Mouse (Mus musculus) gastrocnemius, adult 8-10 months (tissue): ENCODE results near the gene Ptpra. TPM values are rescaled to one million over a fixed set of nuclear protein-coding genes. Genes with fewer than 3 reads are reported as not detected.

ENCODE experiments used
- DNase-seq, 2 experiments: peaks; one replicate each; pipeline ENCODE4 v3.0.0; 2022; ENCODE audit warnings: low spot score in 2 of 2
- total RNA-seq, 4 experiments: library from RNA; stranded (reverse); gene quantifications; 2 replicates each; pipeline ENCODE4 v1.2.4; 2022

Ptpra gene
- total RNA-seq, 4 experiments from 2014 or later = 12.2 to 18.8 (median 14.5) TPM

DNA sequence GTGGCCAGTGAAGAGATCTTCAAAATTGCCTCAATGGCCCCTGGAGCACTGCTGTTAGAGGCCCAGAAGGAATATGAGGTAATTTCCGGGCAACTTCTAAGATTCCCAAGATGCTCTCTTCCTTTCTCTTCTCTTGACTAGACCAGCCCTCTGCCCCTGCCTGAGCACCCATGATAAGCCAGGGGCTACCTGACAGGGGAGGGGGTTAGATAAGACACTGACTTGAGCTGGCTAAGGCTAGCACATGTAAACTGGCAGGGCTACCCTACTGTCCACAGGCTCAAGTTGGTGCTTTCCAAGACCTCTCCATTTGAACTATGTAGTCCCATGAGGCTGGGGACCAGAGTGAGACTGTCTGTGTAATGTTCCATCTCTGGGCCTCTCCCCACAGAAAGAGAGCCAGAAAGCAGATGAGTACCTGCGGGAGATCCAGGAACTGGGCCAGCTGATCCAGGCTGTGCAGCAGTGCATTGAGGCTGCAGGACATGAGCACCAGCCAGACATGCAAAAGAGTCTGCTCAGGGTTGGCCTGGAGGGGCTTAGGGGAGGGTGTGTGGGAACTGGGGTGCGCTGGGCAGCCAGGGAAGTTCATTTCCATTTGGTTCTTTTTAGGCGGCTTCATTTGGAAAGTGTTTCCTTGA lies 10.1 kb upstream of the Ptpra start:
- DNase-seq = no peak

- DNase-seq = no peak
These were observed 7.9 kb upstream of the Ptpra start for GRCm38 (mm10) chr2:130442162-130442561.

- no peak for DNase-seq
These were observed 1.6 kb upstream of the Ptpra start for GRCm38 (mm10) chr2:130448449-130448848.

DNA sequence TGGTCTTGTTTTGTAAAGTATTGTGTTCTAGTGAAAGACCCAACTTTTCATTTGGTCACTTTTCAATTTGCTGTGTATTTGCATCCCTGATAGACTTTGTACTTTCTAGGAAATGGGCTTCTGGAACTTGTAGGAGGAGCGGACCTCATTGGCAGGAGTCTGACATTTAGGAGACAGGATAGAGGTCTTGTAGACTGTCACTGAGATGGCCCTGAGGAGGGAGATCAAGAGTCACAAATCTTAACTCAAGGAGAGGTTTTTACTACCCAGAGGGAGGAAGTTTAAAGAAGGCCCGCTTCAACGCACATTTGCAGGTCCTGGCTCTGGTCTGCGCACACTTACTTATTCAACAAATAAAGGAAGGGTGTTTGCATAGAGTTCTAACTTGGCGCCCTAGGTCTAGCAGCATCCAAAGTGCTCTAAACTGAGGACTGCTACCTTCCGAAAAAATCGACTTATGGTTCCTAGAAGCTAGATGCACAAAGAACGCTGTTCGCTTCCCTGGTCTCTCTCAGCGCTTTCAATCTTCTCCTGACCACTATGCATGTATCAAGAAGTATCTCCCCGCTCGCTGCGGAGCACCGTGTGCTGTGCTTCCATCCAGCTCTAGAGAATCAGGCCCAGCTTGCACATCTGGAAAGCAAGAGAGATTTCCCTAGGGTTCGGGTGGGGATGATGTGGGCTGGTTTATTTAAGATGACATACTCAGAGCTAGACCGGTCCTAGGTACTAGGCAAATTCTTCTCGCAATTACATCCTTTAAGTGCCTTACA lies 871 bp upstream of the Ptpra start:
- no peak for DNase-seq

DNA sequence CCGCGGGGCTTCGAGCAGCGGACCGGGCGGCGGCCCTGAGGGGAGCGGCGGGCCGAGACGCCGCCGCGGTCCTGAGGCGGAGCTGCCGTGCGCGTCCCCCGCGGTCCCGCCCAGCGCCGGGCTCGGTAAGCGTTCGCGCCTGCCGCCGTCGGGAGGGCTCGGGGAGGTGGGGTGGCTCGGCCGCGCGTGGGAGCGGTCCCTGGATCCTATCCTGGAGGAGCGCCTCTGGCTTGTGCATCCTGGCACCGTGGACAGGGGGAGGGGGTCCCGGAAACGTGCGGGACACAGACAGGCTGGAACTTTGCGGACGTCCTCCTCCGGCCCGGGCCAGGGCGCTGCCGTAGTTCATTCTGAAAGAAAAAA lies 337 bp downstream of the Ptpra start:
- DNase-seq = peak; percentile 44 to 56

GRCm38 (mm10) chr2:130451086-130451726 lies 1.1 kb downstream of the Ptpra start:
- no peak for DNase-seq

DNA sequence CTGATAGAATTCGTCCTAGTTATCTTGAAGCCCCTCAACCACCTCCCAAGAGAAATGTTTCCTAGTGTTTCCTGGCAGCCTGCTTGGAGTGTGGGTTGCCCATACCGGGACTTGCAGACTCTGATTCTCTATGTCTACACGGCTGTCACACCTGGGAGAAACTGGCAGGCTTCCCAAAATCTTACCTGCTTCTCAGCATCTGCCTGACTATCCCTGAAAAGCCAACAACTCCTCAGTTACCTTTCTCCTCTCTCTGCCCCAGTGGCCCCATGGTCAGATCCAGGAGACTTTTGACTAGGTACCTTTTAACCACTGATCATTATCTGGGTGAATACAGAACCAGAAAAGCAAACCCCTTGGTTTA lies 1.6 kb downstream of the Ptpra start:
- DNase-seq = no peak

GRCm38 (mm10) chr2:130452266-130452665 lies 2.2 kb downstream of the Ptpra start:
- DNase-seq = no peak

- no peak for DNase-seq
These were observed 3.3 kb downstream of the Ptpra start for GRCm38 (mm10) chr2:130453421-130453820.

DNA sequence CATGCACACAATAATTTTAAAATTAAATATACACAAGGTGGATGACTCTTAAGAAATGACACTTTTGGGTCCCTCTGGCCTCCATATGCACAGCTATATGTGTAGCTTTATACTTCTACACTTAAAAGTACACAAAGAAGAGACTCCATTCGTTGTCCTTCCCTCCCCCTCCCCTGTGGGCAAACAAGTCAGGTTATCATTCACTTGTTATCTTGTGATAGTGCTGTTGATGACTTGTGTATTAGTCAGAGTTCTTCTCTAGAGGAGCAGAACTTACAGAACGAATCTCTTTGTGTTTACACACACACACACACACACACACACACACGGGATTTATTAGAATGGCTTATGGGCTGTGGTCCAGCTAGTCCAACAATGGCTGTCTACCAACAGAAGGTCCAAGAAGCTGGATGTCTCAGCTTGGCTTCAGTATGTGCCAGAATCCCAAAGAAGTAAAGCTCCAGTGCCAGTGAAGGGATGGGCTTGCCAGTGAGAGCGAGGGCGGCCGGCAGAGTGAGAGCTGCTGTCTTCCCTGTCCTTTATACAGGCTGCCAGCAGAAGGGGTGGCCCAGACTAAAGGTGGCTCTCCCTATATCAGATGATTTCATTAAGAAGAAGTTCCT lies 4.8 kb downstream of the Ptpra start:
- no peak for DNase-seq

GRCm38 (mm10) chr2:130457871-130458270 lies 7.8 kb downstream of the Ptpra start:
- DNase-seq = no peak

- DNase-seq = no peak
These were observed 9.5 kb downstream of the Ptpra start for GRCm38 (mm10) chr2:130459576-130459975.

DNA sequence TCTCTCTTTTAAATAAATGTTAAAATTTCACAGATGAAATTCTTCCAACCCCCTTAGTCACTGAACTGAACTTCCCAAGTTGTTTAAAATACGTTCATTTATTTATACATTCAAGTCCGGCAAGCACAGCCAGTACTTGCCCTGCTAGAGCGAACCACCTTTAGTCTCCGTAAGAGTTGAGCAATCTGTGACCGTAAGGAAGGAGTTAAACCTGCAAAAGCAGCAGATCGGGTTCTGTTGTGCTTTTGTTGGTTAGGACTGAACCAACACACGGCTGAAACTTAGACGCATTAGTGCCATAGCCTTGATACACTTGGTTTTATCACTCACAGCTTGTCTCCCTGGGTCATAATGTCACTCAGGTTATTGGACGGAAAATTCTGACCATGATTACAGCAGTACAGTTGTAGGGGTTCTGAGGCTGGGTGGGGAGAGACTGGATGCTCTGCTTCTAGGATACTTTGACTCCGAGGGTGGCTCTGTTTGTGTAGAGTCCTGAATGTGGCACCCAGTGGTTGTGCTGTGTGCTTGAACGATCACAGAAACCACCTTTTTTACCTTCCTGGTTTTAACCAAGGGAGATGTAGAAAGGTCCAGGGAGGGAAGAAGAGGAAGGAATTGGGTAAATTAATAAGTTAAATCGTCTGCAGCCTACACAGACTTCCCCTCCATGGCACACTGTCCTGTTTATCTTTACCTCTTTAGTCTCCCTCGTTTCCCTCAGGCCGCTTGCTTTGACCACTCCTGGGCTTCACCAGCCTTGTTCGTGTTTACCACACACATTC lies 11.4 kb downstream of the Ptpra start:
- no peak for DNase-seq

DNA sequence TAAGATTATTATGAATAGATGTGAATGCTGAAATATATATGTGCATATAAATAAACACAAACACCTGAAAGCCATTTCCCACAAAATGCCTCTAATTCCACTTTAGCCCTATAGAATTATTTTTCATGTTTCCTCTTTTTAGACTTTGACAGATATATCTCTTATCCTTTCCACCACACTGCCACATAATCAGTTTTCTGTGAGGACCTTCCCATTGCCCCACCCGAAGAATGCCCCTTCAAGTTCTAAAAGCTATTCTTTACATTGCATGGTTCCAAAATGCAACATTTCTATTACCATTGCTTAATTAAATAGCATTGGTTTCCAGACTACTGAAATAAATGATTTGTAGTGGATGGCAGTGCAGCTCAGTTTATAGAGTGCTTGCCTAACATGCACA lies 16.4 kb downstream of the Ptpra start:
- no peak for DNase-seq

GRCm38 (mm10) chr2:130469366-130469765 lies 19.3 kb downstream of the Ptpra start:
- DNase-seq = no peak

- no peak for DNase-seq
These were observed 19.9 kb downstream of the Ptpra start for GRCm38 (mm10) chr2:130469935-130470334.

DNA sequence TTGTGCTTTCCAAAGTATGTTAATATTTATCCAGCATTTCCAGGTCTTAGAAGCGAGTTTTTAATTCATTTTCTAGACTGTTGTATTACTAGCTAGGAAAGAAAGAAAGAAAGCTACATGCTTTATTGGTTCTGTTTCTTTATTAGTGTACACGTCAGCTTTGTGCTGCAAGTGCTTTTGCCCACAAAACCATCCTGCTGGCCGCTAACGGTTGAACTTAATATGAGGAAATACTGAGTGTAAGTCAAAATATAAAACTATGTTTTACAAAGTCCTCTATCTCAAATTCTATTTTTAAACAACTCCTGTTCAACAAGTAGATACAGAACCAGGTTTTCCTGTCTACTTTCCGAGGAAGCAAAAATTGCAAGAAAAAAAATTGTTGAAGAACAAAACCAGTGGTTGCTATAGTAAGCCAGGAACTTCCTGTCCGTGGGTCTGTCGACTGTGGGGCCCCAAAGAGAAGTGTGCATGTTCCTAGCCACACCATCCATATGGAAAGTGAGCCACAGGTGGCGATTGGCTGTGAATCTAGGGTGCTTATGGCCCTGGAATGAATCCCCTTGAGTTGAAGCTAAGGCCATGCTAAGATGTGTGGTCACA lies 22.9 kb downstream of the Ptpra start:
- DNase-seq = no peak

DNA sequence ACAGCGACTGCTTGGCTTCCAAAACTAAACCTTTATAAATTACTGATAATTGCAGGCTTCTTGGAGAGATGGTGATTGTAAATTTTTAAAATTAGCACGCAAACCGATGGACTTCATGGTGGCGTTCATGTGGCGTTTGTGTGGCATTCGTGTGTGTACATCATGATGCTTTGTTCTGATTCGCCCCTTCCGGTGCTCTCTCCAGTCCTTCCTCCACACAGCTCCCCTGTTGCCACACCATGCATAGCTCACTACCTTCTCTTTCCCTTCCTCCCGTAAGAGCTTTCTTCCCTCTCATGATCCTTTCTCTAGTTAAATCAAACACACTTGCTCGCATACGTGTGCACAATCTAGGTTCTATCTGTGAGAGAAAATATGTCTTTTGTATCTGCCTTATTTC lies 25.7 kb downstream of the Ptpra start:
- no peak for DNase-seq

GRCm38 (mm10) chr2:130476666-130477297 lies 26.7 kb downstream of the Ptpra start:
- no peak for DNase-seq

DNA sequence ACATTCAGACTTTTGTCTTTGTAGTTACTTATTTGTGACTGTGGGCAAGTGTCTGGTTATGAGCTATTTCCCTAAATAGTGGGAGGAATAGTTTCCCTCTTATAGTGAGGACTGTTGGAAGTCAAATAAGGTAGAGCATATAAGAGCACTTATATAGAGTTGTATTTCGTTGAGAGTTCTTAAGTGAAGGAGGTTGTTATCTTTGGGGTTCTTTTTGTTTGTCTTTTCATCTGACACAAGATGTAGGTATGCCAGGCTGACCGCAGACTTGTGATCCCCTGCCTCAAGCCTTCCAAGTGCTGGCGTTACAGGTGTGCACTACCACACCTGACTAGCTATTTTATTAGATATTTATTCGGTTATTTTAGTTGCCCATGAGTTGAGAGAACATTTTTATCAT lies 32.1 kb downstream of the Ptpra start:
- DNase-seq = no peak

DNA sequence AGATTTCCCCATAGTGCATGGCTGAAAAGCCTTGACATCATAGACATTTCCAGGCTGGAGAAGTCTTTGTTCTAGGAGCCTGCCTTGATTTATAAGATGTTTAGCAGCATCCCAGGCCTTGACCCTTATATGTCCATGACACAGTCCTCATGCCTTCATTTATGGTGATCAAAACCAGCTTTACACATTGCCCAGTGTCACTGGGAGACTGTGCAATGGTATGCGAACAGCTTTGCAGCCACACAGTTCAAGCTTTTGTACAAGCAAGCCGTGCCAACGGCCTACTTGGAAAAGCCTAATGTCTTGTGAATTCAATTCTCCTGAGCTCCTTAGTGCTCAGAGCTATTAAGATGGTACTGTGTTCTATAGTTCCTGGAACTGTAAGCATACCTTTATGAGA lies 32.6 kb downstream of the Ptpra start:
- no peak for DNase-seq
